Mouse (Mus musculus) hindbrain, embryonic 14.5 days (tissue): ENCODE data around the gene Gm39653. TPM values are rescaled to one million over a fixed set of nuclear protein-coding genes. Genes with fewer than 3 reads are reported as not detected.

Experiments used
- ATAC-seq: fragments of 200-750 bp; cut with Nextera tagmentation; 2 replicates; pipeline ENCODE4 v1.8.0; 2017; ENCODE audit warnings: moderate number of reproducible peaks, mild to moderate bottlenecking, moderate TSS enrichment, moderate library complexity; ENCODE audit not compliant: low FRiP score
- DNase-seq: peaks from one replicate; pipeline ENCODE4 v3.0.0-alpha.2; 2015; ENCODE audit warnings: low spot score
- H3K27ac ChIP-seq: fragments of 300-500 bp; sonication (generic); 2 replicates; pipeline ENCODE4 v1.5.1; 2014; ENCODE audit warnings: mild to moderate bottlenecking, moderate library complexity
- H3K27me3 ChIP-seq: fragments of 300-500 bp; sonication (generic); 2 replicates; pipeline ENCODE4 v1.6.1; 2014; ENCODE audit warnings: mild to moderate bottlenecking, low read length, mixed read lengths; ENCODE audit not compliant: control insufficient read depth, insufficient read depth
- H3K36me3 ChIP-seq: fragments of 300-500 bp; sonication (generic); replicated peaks from 2 replicates; pipeline ENCODE4 v1.6.1; 2014; ENCODE audit not compliant: control insufficient read depth, insufficient read depth
- H3K4me1 ChIP-seq: fragments of 300-500 bp; sonication (generic); replicated peaks from 2 replicates; pipeline ENCODE4 v1.6.1; 2014; ENCODE audit warnings: antibody characterized with exemption, low read length, mixed read lengths; ENCODE audit not compliant: control insufficient read depth, insufficient read depth
- H3K4me2 ChIP-seq: fragments of 300-500 bp; sonication (generic); replicated peaks from 2 replicates; pipeline ENCODE4 v1.6.1; 2014; ENCODE audit warnings: mild to moderate bottlenecking, moderate library complexity
- H3K4me3 ChIP-seq: fragments of 300-500 bp; sonication (generic); replicated peaks from 2 replicates; pipeline ENCODE4 v1.5.1; 2014; ENCODE audit warnings: mild to moderate bottlenecking, low read length
- H3K9ac ChIP-seq: fragments of 300-500 bp; sonication (generic); 2 replicates; pipeline ENCODE4 v1.6.1; 2014
- H3K9me3 ChIP-seq: fragments of 300-500 bp; sonication (generic); 2 replicates; pipeline ENCODE4 v1.6.1; 2016; ENCODE audit warnings: low read length; ENCODE audit not compliant: control insufficient read depth
- WGBS: fragments of 180-500 bp; shearing (Covaris S2); extraction: QIAGEN DNeasy Blood & Tissue Kit; methylation state at CpG from one replicate; pipeline ENCODE4 v1.1.7; 2014; 5-methylcytosine and 5-hydroxymethylcytosine counted together
- polyA plus RNA-seq: library from polyadenylated mRNA; unstranded; fragments of >200 nt; fragmentation: Nextera tagmentation; extraction: Ambion mirVana; gene quantifications from 2 replicates; pipeline ENCODE4 v1.2.1, GENCODE M21; 2014

Gene Gm39653
- 0.24 TPM in 1 of 2 replicates, not detected in the other for polyA plus RNA-seq

DNA sequence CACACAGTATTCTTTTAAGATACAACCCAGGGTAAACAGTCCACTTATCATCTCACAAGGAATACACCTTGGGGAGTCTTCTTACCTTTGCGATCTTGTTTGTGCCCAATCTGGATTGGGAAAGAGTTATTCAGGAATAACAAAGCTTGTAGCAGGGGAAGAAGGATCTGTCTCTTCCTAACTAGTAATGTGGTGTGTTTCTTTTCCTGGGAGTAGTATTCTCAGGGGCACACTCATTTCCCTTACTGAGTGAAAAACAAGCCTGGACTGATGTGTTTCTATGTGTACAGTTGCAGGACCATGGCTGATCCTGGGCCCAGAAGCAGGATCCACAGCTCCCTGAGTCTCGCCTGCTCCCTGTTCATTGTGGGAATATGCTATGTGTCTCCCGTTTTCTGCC, at the start of gene Gm39653:
Gene Gm39653, plus strand, starts transcription at position 301 of the 400 bp plus-strand sequence.
- Histone ChIP-seq H3K36me3 (no peaks in the 10 kb centered on the region), H3K4me1 (0 out of 2 replicates have a peak, but pooled peaks cover 5% of the 10 kb centered on the region), H3K4me3 (no peak within 1 kb of the TSS), H3K4me2 (no peak within 1 kb of the TSS), H3K9ac (no peak within 1 kb of the TSS), H3K27ac (no peak within 1 kb of the TSS), H3K9me3 (no peaks in the 10 kb centered on the region), H3K27me3 (peaks cover 11% of the 10 kb centered on the region; the same call in 1 of the 2 replicates)
- ATAC-seq (no peak), DNase-seq (no peak)
- 81% methylated on average over 3 of the region's 3 CpGs for WGBS

DNA sequence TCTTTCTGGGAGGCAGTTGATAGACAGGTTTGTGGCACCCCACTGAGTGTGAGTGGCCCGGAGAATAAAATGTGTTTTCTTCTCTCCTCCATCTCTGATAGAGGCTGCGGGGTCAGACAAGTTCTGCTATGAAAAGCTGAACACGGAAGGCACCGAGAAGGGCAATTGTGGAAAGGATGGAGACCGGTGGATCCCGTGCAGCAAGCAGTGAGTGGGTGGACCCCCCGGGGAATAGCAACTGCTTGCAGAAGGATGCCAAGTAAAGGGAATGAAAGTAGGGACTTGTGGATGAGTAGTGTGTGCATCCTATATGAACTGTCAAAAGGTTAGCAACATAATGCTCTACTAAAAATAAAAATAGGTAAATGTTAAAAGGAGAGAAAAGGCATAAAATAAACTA, 49.3 kb upstream of the Gm39653 start:
- Histone ChIP-seq H3K36me3 (peaks cover 10% of the 10 kb centered on the region), H3K4me3 (no peak overlapping the region), H3K9me3 (no peaks in the 10 kb centered on the region), H3K27ac (no peak overlapping the region), H3K4me1 (no peaks in the 10 kb centered on the region), H3K4me2 (no peak overlapping the region), H3K27me3 (no peaks in the 10 kb centered on the region), H3K9ac (no peak overlapping the region)
- WGBS = 22% methylated on average over 7 of the region's 7 CpGs
- DNase-seq (no peak), ATAC-seq (no peak)

DNA sequence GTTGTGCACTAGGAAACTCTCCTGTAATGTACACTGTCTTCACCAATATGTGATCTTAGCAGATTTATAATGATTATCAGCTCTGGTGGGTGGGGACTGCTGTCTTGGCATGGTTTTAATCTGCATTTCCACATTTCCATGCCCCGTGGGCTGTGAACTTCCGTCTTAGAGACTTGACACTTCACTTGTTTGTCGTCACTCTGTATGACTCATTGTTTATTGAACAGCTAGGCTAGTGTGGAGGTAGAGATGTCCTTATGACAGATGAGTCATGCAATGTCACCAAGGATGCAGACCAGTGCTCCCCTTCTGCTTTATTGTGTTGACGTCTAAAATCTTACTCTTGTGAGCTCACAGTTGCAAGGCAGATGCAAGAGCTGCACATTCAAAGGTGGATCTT, 48.7 kb upstream of the Gm39653 start:
- WGBS = 65% methylated on average over 4 of the region's 4 CpGs
- Histone ChIP-seq H3K4me2 (no peak overlapping the region), H3K9me3 (no peaks in the 10 kb centered on the region), H3K4me3 (no peak overlapping the region), H3K9ac (no peak overlapping the region), H3K36me3 (peaks cover 10% of the 10 kb centered on the region), H3K27me3 (no peaks in the 10 kb centered on the region), H3K4me1 (peaks cover 1% of the 10 kb centered on the region; the same call in 1 of the 2 replicates), H3K27ac (no peak overlapping the region)
- ATAC-seq = no peak
- no peak for DNase-seq

DNA sequence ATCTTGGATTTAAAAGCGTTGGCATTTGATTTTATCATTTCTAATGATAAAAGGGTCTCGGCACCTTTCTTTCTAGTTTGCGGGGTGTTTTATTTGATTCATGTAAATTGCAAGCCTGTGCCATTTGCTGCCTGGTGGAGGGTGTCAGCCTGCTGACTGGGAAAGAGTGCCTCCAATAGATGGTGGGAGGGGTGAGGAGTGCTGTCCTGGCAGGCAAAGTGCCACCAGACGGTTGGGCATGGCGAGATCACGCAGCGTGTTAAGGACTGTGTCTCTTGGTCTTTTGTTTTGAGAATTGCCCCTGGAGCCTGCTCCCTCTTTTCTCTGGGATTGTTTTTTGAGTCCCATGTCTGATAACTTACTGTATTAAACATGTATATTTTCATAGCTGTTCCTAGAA, 43.5 kb upstream of the Gm39653 start:
- no peak for ATAC-seq
- Histone ChIP-seq H3K4me2 (no peak overlapping the region), H3K27ac (0 out of 2 replicates have a peak overlapping the region, but pooled peaks have one; percentile 21), H3K9me3 (no peaks in the 10 kb centered on the region), H3K9ac (no peak overlapping the region), H3K4me3 (no peak overlapping the region), H3K36me3 (peaks cover 10% of the 10 kb centered on the region), H3K27me3 (no peaks in the 10 kb centered on the region), H3K4me1 (peaks cover 20% of the 10 kb centered on the region)
- no peak for DNase-seq
- 42% methylated on average over 7 of the region's 7 CpGs for WGBS

DNA sequence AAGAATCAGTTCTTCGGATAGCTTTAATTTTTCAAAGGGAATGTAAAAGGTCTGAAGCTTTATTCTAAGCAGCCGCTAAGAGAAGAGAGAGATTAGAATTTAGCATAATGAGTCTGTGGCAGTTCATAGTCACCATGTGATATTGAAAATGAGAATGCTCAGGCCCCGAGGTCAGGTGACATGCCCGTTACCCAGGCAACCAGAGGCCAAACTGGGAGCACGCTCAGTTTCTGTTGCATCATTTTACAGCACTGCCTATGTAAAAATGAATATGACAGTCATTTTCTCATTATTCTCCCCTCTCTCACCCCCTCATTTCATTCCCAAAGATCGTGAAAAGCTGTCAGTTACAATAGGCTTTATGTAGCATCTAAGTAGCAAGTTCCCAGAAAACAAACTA, 42.3 kb upstream of the Gm39653 start:
- DNase-seq = peak; percentile 70
- WGBS = 11% methylated on average over 6 of the region's 6 CpGs
- H3K4me3 ChIP-seq = no peak overlapping the region
- peak overlapping the region; percentile 17; the same call in 1 of the 2 replicates for H3K4me2 ChIP-seq
- no peaks in the 10 kb centered on the region for H3K27me3 ChIP-seq
- H3K4me1 ChIP-seq = peaks cover 20% of the 10 kb centered on the region
- H3K9ac ChIP-seq = no peak overlapping the region
- H3K9me3 ChIP-seq = no peaks in the 10 kb centered on the region
- H3K27ac ChIP-seq = peak overlapping the region; percentile 44
- H3K36me3 ChIP-seq = peaks cover 4% of the 10 kb centered on the region; the same call in 1 of the 2 replicates
- ATAC-seq = peak; percentile 59; the same call in 1 of the 2 replicates

DNA sequence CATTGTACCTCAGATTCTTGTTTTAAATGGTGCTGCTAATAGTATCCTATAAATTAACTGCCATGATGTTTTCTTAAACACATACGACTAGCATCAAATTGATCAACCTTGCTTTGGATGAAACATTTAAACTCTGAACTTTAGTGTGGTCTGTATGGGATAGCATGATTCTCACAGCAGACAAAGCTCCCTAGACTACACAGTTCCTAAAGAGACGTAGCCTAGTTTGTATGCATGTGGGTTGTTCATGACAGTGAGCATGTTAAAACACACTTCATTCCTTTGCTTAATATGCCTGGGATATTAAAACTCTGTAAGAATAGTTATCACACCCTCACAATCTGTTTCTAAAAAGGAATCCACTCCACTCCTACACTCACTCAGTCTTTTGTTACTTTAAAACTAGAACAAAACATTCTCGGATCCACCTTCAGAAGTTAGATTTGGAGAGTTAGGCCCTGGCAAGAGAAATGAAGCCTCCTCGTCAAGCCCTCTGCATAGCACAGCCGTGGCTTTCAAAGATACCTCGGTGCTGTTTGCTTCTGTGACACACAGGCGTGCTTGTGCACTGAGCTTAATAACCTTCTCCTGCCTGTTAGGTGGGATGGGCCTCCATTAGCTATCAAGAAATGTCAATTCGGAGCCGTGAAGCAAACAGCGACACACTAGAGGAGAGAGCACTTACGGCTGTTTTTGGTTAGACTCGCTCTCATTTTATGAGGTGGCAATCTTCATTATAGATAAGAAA, 41.7 kb upstream of the Gm39653 start:
- Histone ChIP-seq H3K4me3 (no peak overlapping the region), H3K4me2 (peak overlapping the region; percentile 17; the same call in 1 of the 2 replicates), H3K27ac (peak overlapping the region; percentile 44), H3K27me3 (no peaks in the 10 kb centered on the region), H3K36me3 (no peaks in the 10 kb centered on the region), H3K4me1 (peaks cover 20% of the 10 kb centered on the region), H3K9ac (no peak overlapping the region), H3K9me3 (no peaks in the 10 kb centered on the region)
- no peak for DNase-seq
- ATAC-seq = no peak; the same call in 1 of the 2 replicates
- WGBS = 41% methylated on average over 12 of the region's 12 CpGs

DNA sequence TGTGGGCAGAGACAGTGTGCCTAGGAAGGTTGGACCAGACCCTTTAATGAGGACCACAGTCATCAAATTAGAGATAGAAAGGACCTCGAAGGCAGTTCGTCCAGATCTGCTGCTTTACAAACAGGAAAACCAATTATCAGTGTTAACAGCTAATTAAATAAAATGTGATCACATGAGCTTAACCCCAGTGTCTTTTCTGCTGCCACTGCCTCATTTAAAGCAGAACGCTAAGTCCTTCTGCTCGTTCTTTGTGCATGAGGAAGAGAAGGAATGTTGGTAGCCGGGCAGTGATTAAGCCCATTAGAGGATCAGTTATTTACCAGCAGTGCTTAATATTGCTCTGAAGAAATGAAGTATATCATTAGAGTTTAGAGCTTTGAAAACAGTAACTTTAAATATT, 39.0 kb upstream of the Gm39653 start:
- H3K36me3 ChIP-seq = no peaks in the 10 kb centered on the region

DNA sequence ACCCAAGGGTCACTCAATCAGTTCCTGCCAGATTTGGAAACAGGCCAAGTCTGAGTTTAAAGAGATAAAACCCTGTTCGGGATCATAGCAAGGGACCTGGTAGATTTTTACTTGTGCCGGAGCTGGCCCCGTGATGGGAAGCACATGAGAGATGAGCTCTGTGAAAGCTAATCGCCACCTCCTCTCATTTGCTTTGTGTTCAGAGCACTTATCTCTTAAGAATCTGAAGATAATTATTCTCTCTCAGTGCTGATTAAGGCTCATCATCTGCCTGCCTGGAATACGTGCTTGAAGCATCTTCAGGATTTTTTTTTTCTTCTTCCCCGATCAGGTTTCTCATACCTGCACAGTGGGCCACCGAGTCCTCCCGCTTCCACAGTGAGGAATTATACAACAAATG, 36.6 kb upstream of the Gm39653 start:
- DNase-seq = no peak
- Histone ChIP-seq H3K4me2 (no peak overlapping the region), H3K36me3 (no peaks in the 10 kb centered on the region), H3K27me3 (no peaks in the 10 kb centered on the region), H3K27ac (no peak overlapping the region; the same call in 1 of the 2 replicates), H3K9ac (no peak overlapping the region), H3K9me3 (no peaks in the 10 kb centered on the region), H3K4me1 (no peaks in the 10 kb centered on the region), H3K4me3 (no peak overlapping the region)
- WGBS = 71% methylated on average over 8 of the region's 8 CpGs
- ATAC-seq = no peak

More for the DNA sequence above, 39.0 kb upstream of the Gm39653 start:
- Histone ChIP-seq H3K27ac (no peak overlapping the region), H3K27me3 (no peaks in the 10 kb centered on the region), H3K4me2 (no peak overlapping the region), H3K9me3 (no peaks in the 10 kb centered on the region), H3K4me3 (no peak overlapping the region), H3K9ac (no peak overlapping the region), H3K4me1 (peaks cover 20% of the 10 kb centered on the region)
- DNase-seq (no peak), ATAC-seq (no peak)
- WGBS = 62% methylated on average over 5 of the region's 5 CpGs

DNA sequence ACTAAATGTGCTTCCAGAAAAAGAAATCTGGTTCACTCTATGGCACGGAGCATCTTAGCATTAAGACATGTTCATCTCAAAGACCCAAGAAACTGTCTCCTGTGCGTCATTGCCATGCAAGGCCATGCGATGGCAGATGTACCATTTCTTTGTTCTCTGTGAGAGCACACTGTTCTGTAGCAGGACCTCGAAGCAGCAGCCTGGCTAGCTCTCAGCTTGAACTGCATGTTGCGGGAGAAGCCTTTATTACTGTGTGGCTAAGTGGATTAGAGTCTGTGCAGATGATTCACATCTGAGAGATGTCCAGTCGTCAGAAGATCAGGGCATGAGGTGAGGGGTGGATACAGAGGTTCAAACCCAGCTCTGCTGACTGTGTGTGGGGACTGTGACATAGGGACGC, 28.9 kb upstream of the Gm39653 start:
- H3K27ac ChIP-seq = no peak overlapping the region
- ATAC-seq (no peak), DNase-seq (no peak)
- peaks cover 7% of the 10 kb centered on the region; the same call in 1 of the 2 replicates for H3K4me1 ChIP-seq
- no peaks in the 10 kb centered on the region for H3K36me3 ChIP-seq
- no peaks in the 10 kb centered on the region for H3K27me3 ChIP-seq
- no peak overlapping the region for H3K4me3 ChIP-seq
- H3K9ac ChIP-seq = no peak overlapping the region
- no peaks in the 10 kb centered on the region for H3K9me3 ChIP-seq
- H3K4me2 ChIP-seq = no peak overlapping the region
- WGBS = 63% methylated on average over 7 of the region's 7 CpGs
